Mouse (Mus musculus) liver, adult 2 months (tissue): ENCODE results near the gene Stard3. TPM values are rescaled to one million over a fixed set of nuclear protein-coding genes. Genes with fewer than 3 reads are reported as not detected.

Experiments used
- DNase-seq: peaks from one replicate; pipeline ENCODE4 v3.0.0-alpha.2; 2011; ENCODE audit warnings: low read depth, low spot score; ENCODE audit errors: extremely low read depth
- H3K27ac ChIP-seq: fragments of 200-500 bp; replicated peaks from 2 replicates; pipeline ENCODE4 v1.5.1; 2012; ENCODE audit warnings: low read depth, mild to moderate bottlenecking, control low read depth, inconsistent platforms, low read length; ENCODE audit not compliant: insufficient read depth
- H3K27me3 ChIP-seq: fragments of 200-500 bp; 2 replicates; pipeline ENCODE4 v1.6.1; 2012; ENCODE audit warnings: mild to moderate bottlenecking, moderate library complexity, low read length, inconsistent platforms; ENCODE audit not compliant: control insufficient read depth, insufficient read depth
- H3K36me3 ChIP-seq: fragments of 200-500 bp; 2 replicates; pipeline ENCODE4 v1.6.1; 2012; ENCODE audit warnings: low read length, inconsistent platforms; ENCODE audit not compliant: control insufficient read depth, insufficient read depth
- H3K4me1 ChIP-seq: fragments of 200-500 bp; 2 replicates; pipeline ENCODE4 v1.6.1; 2011; ENCODE audit warnings: low read length; ENCODE audit not compliant: control insufficient read depth, insufficient read depth
- H3K4me3 ChIP-seq: fragments of 200-500 bp; 2 replicates; pipeline ENCODE4 v1.5.1; 2011; ENCODE audit warnings: low read depth, mild to moderate bottlenecking, control low read depth, low read length, moderate library complexity; ENCODE audit not compliant: insufficient read depth
- H3K79me2 ChIP-seq: fragments of 200-500 bp; 2 replicates; pipeline ENCODE4 v1.6.1; 2012; ENCODE audit warnings: inconsistent platforms, mild to moderate bottlenecking, low read length, moderate library complexity; ENCODE audit not compliant: control insufficient read depth, insufficient read depth
- H3K9ac ChIP-seq: fragments of 200-500 bp; 2 replicates; pipeline ENCODE4 v1.6.1; 2012; ENCODE audit warnings: low read depth, mild to moderate bottlenecking, control low read depth, inconsistent platforms, low read length
- CTCF ChIP-seq: fragments of 200-500 bp; IDR thresholded peaks from 2 replicates; pipeline ENCODE4 v1.5.1; 2011; ENCODE audit warnings: low read depth, low read length, control low read depth
- POLR2A ChIP-seq: fragments of 200-500 bp; IDR thresholded peaks from 2 replicates; pipeline ENCODE4 v1.6.1; 2011; ENCODE audit warnings: low read length, control low read depth; ENCODE audit not compliant: insufficient read depth; ENCODE audit errors: extremely low read depth
- WGBS: fragments of 180-500 bp; shearing (Covaris S2); methylation state at CpG from one replicate; pipeline ENCODE4 v1.1.7; 2018; 5-methylcytosine and 5-hydroxymethylcytosine counted together
- polyA plus RNA-seq: library from polyadenylated mRNA; depleted of rRNA; stranded (reverse); fragments of >200 nt; gene quantifications from 2 replicates; pipeline ENCODE4 v1.2.3, GENCODE M21; 2012; rRNA removed
- total RNA-seq: library from RNA; depleted of rRNA; stranded (reverse); fragments of >200 nt; gene quantifications from 2 replicates; pipeline ENCODE4 v1.2.3, GENCODE M21; 2014; rRNA removed

The Stard3 gene
- total RNA-seq, result 11.9 and 17.2 TPM in 2 replicates
- polyA plus RNA-seq, result 30.0 and 41.1 TPM in 2 replicates

DNA sequence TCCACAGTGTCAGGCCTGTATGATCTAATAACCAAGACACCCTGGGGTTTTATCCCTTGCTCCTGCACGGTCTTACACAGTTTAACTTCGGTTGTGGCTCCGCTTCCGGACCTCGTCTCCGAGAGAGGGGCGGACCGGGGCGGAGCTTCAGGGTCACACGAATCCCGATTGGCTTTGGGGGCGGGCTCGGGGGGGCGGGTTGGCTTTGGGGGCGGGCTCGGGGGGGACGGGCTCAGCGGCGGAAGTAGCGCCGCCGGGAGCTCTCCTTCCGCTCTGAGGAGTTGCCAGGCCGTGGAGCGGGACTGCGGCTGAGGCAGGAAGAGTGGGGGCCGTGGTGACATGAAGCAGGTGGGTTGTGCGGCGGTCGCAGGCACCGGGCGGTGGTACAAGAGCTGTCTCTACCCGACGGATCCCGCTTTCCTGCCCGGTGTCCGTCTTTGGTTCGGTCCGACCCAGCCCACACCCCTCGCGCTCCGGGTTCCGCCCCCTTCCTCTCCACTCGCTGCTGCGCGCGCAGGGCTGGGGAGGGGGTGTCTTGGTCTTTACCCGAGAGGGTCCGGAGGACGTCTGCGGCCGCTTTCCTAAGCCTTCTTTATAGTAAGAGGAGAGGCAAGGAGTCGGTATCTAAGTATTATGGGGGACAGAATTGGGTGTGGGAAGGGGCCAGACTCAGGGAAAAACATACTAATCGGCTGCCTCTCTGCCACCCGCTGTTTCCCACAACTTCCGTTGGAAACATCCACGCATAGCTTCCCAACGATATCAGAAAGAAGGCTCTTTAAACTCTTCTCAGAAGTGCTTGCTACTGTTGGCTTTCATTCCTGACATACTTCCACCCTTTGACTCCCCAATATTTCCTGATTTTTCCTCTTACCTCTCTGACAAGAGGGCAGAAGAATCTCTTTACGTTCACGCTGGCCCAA, at the start of gene Stard3:
Gene Stard3 (plus strand): TSS at position 208 of the 923 bp plus-strand sequence.
- no peak for TF ChIP-seq CTCF
- peak; percentile 71 for TF ChIP-seq POLR2A
- peak; percentile 77 for DNase-seq
- peaks cover 25% of the 10 kb centered on the region for H3K4me1 ChIP-seq
- H3K4me3 ChIP-seq, result peak within 1 kb of the TSS; percentile 75
- WGBS, result under 1% methylated on average over 58 of the region's 60 CpGs
- no peaks in the 10 kb centered on the region for H3K36me3 ChIP-seq
- H3K27ac ChIP-seq, result peak within 1 kb of the TSS; percentile 82
- H3K9ac ChIP-seq, result peak within 1 kb of the TSS; percentile 89
- peaks cover 37% of the 10 kb centered on the region; the same call in 1 of the 2 replicates for H3K79me2 ChIP-seq
- H3K27me3 ChIP-seq, result no peaks in the 10 kb centered on the region

DNA sequence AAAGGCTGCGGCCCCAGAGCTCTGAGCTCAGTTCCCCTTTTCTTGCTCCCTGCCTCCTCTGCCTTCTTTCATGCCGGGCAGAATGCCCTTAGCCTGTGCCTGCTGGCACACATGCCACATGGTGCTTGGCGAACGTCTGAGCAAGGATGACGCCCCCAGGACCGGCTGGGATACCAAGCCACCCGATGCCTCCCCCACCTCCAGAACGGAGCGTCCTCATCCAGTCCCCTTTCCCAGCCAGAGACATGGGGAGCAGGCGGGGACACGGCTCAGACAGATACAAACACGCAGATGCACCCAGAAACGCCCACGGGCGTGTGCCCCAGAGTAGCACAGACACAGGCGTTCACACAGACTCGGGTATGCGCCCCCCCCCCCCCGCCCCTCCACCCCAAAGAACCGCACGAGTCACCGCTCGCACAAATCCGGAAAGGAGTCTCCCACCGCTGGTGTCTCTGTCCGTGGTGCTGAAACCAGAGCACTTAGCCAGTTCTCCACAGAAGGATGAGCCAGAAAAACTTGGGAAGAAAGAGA, 44.3 kb upstream of the Stard3 start:
- no peaks in the 10 kb centered on the region for H3K4me1 ChIP-seq
- no peaks in the 10 kb centered on the region for H3K36me3 ChIP-seq
- no peak overlapping the region for H3K4me3 ChIP-seq
- H3K27me3 ChIP-seq, result peaks cover 6% of the 10 kb centered on the region
- WGBS, result 4% methylated on average over 26 of the region's 26 CpGs
- DNase-seq, result no peak
- H3K9ac ChIP-seq, result no peak overlapping the region
- H3K79me2 ChIP-seq, result no peaks in the 10 kb centered on the region
- no peak overlapping the region for H3K27ac ChIP-seq
- TF ChIP-seq POLR2A, result no peak
- TF ChIP-seq CTCF, result no peak

DNA sequence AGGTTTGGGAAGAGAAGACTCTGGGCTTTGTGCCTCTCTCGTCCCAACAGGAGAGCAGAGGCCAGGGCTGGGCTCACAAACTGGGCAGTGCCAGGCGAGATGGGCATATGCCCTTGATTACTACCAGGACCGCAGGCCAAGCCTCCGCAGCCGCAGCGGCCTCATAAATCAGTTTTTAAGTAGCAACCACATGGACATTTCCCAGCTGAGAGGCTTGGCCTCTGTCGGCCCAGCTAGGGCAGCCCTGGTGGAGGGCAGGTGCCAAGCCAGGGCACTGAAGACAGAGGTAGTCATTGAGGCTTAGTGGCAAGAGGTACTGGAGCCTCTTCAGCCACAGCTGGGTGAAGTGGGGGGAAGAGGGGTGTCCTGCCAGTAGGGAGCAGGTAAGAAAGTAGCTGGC, 40.7 kb upstream of the Stard3 start:
- Histone ChIP-seq H3K27ac (no peak overlapping the region), H3K9ac (no peak overlapping the region), H3K4me3 (no peak overlapping the region), H3K79me2 (no peaks in the 10 kb centered on the region), H3K4me1 (no peaks in the 10 kb centered on the region), H3K36me3 (no peaks in the 10 kb centered on the region), H3K27me3 (peaks cover 14% of the 10 kb centered on the region)
- TF ChIP-seq POLR2A (no peak), CTCF (no peak)
- WGBS, result 14% methylated on average over 7 of the region's 7 CpGs
- DNase-seq, result no peak

DNA sequence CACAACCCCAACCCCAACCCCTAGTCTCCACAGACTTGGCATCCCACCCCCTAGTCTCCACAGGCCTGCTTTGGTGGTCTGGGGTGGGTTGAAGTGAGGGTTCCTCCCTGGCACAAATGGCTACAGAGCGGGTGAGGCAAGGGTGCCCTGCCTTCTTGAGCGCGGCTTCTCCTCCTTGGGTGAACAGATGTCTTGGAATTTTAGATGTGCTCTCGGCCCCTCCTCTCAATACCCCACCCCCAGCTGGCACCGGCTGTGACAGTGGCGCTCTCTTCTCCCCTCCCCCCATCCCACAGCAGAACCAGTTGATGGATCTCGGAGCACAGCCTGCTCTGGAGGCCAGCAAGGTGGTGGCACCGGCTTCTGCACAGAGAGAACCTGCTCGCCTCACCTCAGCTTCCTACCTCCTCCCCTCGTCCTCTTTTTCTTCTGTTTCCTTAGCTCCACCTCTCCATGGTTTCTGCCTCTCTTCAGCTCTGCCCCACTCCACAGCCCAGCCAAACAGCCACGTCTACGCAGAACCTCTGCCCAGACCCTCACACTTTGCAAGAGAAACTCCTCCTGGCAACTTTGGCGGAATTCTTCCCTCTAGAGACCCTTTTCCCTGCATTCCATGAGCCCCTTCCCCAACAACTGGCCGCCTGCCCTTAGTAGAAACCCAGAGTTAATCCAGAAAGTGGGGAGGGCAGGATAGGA, 39.6 kb upstream of the Stard3 start:
- Histone ChIP-seq H3K9ac (no peak overlapping the region), H3K27ac (no peak overlapping the region), H3K4me3 (no peak overlapping the region), H3K27me3 (peaks cover 20% of the 10 kb centered on the region), H3K36me3 (no peaks in the 10 kb centered on the region), H3K4me1 (no peaks in the 10 kb centered on the region), H3K79me2 (no peaks in the 10 kb centered on the region)
- WGBS, result 5% methylated on average over 14 of the region's 14 CpGs
- no peak for DNase-seq
- TF ChIP-seq CTCF (no peak), POLR2A (no peak)

DNA sequence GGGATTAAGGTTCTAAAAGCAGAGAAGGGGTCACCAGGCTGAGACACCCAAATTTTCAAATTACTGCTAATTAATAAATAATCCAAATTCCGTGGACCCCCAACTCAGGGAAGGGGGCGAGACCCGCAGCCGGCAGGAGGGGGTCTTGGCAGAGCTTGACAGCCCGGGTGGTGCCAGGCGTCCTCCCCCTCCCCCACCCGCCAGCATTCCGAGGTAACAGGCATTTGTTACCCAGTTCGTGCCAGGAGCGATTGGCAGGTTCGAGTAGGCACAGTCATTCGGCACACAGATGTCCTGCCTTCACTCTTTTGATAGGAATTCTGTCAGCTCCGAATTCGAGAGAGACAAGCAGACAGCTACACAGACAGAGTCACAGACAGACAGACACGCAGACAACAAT, 39.0 kb upstream of the Stard3 start:
- WGBS, result 7% methylated on average over 15 of the region's 15 CpGs
- H3K9ac ChIP-seq, result no peak overlapping the region

More for the DNA sequence above, 39.0 kb upstream of the Stard3 start:
- Histone ChIP-seq H3K79me2 (no peaks in the 10 kb centered on the region), H3K27ac (no peak overlapping the region), H3K4me3 (no peak overlapping the region), H3K27me3 (peaks cover 20% of the 10 kb centered on the region), H3K4me1 (no peaks in the 10 kb centered on the region), H3K36me3 (no peaks in the 10 kb centered on the region)
- TF ChIP-seq CTCF (no peak), POLR2A (no peak)
- no peak for DNase-seq
